Mouse (Mus musculus): ENCODE results near the gene Fam19a2.
A peak's percentile ranks its signal among the peaks of the same experiment; 100 is the strongest.

GRCm38 (mm10) chr10:123263876-123264309, at the start of gene Fam19a2:
- TF ChIP-seq HCFC1 (IDR thresholded peaks at IDR 0.05; ENCODE audit: borderline replicate concordance, insufficient read depth, low read length) (no peak), CHD2 (IDR thresholded peaks at IDR 0.05; ENCODE audit: low read depth, low read length) (no peak), ZNF384 (IDR thresholded peaks at IDR 0.05; ENCODE audit: low read depth, low read length) (peak; percentile 100), ZC3H11A (IDR thresholded peaks at IDR 0.05; ENCODE audit: borderline replicate concordance, low read depth, low read length) (peak; percentile 72; the same call in 1 of the 2 replicates), MAFK (IDR thresholded peaks at IDR 0.05; ENCODE audit: insufficient read depth, low read depth, low read length) (0 out of 2 replicates have a peak, but pooled peaks have one; percentile 21)

Measured in ES-E14 (cell line).